Mouse (Mus musculus) embryonic stem cell, embryonic (primary cell): ENCODE measurements around the gene Med26.

ENCODE experiments used
- CTCF ChIA-PET, 4 experiments: fragments of 300-600 bp in 2 of 4; fragments of 350-600 bp in 2 of 4; sonication (Branson Sonifier 250); formaldehyde crosslinking; loops; one replicate each; lab custom pipeline; 2022; ENCODE audit warnings: inconsistent platforms in 2 of 4; lab: Charles Lee
- POLR2A ChIA-PET, 4 experiments: fragments of 300-600 bp in 2 of 4; fragments of 350-600 bp in 2 of 4; sonication (Branson Sonifier 250); formaldehyde crosslinking; loops; one replicate each; lab custom pipeline; 2022; ENCODE audit warnings: antibody characterized with exemption in 4 of 4, inconsistent platforms in 1 of 4; lab: Charles Lee

The Med26 gene

DNA sequence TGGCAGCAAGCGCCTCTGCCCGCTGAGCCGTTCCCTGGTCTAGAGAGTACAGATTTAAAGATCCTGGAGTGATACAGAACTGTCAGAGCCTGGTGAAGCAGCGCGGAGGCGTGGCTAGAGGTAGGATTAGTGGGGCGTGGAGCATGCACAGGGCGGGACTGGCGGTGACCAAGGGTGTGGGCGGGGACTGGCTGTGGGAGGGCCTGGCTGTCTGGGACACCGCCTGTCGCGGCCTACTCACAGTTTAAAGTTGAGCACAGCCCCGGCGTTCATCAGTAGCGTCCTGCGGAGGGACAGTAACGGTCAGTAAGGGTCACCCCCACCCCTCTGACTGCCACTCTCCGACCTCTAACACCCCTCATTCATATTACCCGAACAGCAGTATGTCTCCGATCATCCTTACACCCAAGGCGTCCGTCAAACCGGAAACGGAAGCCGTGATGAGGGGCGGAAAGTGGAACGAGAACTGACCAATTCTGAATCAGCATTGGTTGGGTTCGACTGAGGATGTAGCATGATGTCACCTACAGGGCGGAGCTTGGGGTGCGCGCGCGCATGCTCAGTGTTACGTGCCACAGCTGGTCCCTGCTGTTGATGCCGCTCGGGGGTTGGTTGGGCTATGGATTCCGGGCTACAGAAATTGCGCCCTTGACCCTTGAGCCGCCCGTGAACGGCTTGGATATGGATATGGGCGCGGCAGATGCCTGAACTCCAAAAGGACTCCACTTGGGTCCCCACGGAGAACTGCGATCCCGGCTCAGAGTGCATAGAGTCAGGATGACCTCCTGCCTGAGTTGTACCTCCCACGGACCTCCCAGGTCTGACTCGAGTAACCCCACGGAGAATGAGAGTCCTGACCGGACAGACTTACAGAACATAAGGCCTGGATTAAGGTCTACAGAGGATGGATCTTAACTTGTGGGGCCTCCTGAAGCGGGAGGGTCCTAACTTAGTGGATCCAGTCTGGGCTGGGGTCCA lies 22.9 kb upstream of the Med26 start, which contains the start of gene Smim7:
TSS of gene Smim7 (minus strand) at position 456 of the 978 bp plus-strand sequence.
- ChIA-PET CTCF (interaction anchor here in 2 of 4 experiments (0.6 to 2.0 kb wide), 5 partner anchors 32 to 347 kb away, joined by 3 to 6 read pairs (median 5); no protein-coding TSS in a partner anchor), POLR2A (interaction anchor here (0.6 to 2.8 kb wide), 46 partner anchors 7 to 1001 kb away, joined by 3 to 27 read pairs (median 4); partner anchors contain the start of genes Med26 (in 2 of the 4), Ap1m1 (in 1 of the 4), Cherp (in 1 of the 4) and Klf2 (in 1 of the 4))

DNA sequence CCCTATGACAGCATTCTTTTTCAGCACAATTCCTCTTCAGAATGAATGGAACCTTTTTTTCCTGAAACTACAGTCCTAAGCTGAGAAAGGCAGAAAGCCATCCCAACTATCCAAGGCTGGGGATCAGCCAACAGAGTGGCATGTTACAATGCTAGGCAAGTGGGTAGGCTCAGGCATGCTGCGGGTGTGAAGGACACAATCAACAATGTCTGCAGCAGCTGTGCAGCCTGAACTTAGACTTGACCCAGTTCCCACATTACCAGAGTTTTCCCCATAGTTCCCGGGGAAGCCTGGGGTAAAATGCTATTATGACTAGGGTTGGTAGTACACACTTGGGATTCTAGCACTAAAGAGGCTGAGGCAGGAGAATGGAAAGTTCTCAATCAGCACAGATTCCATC lies 17.9 kb upstream of the Med26 start:
- POLR2A ChIA-PET = interaction anchor here in 2 of 4 experiments (0.8 to 2.1 kb wide), 5 partner anchors 13 to 58 kb away, joined by 3 to 10 read pairs (median 3); partner anchors contain the start of gene Med26 (in 1 of the 2)

DNA sequence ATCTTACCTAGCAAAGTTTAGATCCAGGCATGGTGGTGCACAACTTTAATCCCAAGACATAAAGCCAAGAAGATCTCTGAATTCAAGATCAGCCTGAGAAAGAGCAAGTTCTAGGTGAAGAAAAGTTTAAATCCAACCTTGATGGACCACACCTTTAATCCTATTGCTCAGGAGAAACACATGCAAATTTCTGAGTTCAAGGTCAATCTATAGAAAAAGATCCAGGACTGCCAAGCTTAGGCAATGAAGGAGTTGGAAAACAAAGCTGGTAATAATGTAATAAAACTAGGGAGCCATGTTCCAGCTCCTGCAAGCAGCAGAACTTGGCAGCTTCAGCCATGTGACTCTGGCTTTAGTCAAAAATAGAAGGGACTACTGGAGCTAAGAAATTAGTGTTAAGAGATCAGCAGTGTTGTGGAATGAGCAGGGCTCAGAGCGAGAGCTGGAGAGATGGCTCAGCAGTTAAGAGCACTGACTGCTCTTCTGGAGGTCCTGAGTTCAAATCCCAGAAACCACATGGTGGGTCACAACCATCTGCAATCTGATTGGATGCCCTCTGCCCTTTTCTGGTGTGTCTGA lies 13.1 kb upstream of the Med26 start:
- POLR2A ChIA-PET = interaction anchor here (0.5 to 4.4 kb wide), 27 partner anchors 8 to 306 kb away, joined by 3 to 23 read pairs (median 4); partner anchors contain the start of genes Klf2 (in 3 of the 4), Smim7 (in 3 of the 4), Med26 (in 2 of the 4) and Tmem38a (in 1 of the 4)

More for the DNA sequence above, 17.9 kb upstream of the Med26 start:
- CTCF ChIA-PET = interaction anchor here in 1 of 4 experiments (0.6 kb wide), 1 partner anchor 94 kb away, joined by 10 read pairs; no protein-coding TSS in a partner anchor

DNA sequence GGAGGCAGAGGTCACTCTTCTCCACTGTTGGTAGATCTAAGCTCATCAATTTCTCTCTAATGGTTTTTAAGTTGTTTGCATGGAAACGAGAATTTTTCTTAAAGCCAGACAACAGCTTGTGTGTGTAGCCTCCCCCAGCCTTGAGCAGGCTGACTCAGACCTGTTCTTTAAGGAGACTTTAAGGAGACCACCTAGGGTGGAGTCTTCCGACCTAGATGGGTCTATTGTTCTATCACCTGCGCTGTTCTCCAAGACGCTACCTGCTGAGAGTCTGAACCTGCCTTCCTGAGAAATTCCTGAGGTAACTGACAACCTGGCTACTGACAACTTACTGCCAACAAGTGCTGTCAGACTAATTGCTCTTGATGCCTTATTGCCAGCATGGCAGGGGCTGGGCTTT lies 7.7 kb upstream of the Med26 start:
- CTCF ChIA-PET = interaction anchor here in 2 of 4 experiments (0.7 kb wide), 2 partner anchors 87 to 133 kb away, joined by 4 to 5 read pairs; no protein-coding TSS in a partner anchor
- POLR2A ChIA-PET = interaction anchor here in 3 of 4 experiments (0.6 to 1.7 kb wide), 20 partner anchors 8 to 287 kb away, joined by 3 to 27 read pairs (median 3); partner anchors contain the start of genes Klf2 (in 2 of the 3), Smim7 (in 2 of the 3) and Tmem38a (in 1 of the 3)

More for the DNA sequence above, 13.1 kb upstream of the Med26 start:
- CTCF ChIA-PET = interaction anchor here in 2 of 4 experiments (0.5 to 0.7 kb wide), 2 partner anchors 22 to 286 kb away, joined by 3 to 8 read pairs; no protein-coding TSS in a partner anchor

DNA sequence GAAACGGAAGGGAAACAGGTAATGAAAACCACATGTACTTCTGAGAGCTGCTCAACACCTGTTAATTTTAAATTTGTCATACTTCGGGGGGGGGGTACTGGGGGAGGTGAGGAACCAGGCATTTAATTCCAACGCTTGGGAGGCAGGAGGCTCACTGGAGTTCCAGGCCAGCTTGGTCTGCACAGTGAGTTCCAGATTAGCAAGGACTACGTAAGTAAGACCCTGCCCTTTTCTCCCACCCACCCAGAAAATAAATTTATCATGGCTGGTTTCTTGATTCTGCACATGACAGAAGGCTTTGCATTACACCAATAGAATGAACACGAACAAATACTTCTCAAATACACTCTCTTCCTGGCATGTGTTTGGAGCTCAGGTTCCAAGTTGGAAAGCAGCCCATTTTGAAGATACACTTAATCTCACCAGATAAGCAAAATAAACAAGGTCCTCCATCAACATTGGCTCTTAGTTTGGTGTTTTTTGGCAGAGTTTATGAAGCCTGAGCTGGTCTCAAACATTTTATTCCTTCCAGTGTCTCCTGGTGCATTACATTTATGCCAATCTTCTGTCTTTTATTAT lies 1.3 kb upstream of the Med26 start:
- CTCF ChIA-PET = interaction anchor here in 2 of 4 experiments (0.6 kb wide), 2 partner anchors 10 to 277 kb away, joined by 3 read pairs; no protein-coding TSS in a partner anchor
- POLR2A ChIA-PET = interaction anchor here (0.6 to 3.5 kb wide), 21 partner anchors 10 to 231 kb away, joined by 3 to 27 read pairs (median 4); partner anchors contain the start of genes Smim7 (in 2 of the 4), Tmem38a (in 2 of the 4) and Klf2 (in 1 of the 4)

DNA sequence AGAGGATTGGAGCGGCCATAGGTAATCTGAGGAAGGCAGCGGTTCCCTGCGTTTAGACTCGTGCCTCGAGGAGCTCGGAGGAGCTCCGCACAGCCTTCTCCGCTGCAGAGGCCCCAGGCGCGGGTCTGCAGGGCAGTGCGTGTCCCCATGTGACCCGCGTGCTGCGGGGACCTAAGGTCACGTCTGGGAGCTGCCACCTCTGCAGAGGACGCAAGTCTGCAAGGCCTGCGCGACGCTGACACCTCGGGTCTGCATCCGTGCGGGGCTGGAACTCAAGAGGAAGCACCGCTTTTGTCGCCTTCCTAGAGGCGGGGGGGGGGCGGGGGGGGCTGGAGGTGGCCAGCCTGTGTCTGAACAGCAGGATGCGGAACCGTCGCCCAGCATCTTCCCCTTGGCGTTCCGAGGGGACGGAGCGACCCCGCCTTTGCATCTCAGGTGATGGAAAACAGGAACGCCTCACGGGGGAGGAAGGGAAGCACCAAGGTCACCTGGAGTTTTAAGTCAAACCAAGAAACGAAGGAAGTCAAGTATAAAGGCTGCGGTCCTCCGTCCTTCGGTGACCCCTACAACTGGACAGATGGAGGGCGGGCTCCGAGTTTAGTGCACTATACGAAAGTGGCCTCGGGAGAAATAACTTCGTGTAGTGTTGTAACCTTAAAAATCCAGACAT lies 709 bp upstream of the Med26 start:
- ChIA-PET CTCF (interaction anchor here (0.5 to 2.1 kb wide), 6 partner anchors 10 to 978 kb away, joined by 3 to 17 read pairs (median 4); no protein-coding TSS in a partner anchor), POLR2A (interaction anchor here (0.6 to 3.5 kb wide), 52 partner anchors 10 to 426 kb away, joined by 3 to 27 read pairs (median 4); partner anchors contain the start of genes Klf2 (in 2 of the 4), Smim7 (in 2 of the 4), Tmem38a (in 2 of the 4) and Ap1m1 (in 1 of the 4))

DNA sequence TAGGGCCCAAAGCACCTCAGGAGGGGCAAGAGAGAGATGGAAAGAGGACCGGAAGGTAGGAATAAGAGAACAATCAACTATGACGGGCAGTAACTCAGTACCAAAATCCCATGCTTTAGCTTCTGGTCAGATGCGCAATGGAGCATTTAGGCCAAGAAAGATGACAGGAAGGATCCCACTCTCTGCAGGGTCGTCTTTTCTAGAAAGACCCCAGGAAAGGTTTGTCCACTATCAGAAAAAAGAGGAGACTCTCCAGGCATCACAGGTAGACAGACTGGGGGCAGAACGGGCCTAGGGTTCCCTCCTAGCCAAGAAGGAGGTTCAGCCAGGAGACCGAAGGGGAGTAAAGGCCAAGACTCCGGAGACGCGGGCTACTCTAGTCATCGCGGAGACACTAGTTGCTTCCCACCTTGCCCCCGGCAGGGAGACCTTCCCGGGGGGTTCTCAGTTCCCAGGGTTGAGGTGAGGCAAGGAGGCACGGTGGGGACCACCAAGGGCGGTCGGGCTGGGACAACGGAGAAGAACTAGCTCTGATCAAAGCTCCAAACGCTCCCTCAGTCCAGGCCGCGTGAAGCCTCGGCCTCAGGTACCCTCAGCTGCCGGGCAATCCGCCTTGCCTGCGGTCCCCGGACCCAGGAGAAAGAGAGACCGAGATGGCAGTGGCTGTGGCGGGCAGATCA lies 808 bp downstream of the Med26 start:
- POLR2A ChIA-PET = interaction anchor here in 3 of 4 experiments (0.5 to 3.5 kb wide), 44 partner anchors 8 to 882 kb away, joined by 3 to 27 read pairs (median 4); partner anchors contain the start of genes Smim7 (in 2 of the 3), Tmem38a (in 2 of the 3), Ap1m1 (in 1 of the 3) and Eps15l1 (in 1 of the 3)
- CTCF ChIA-PET = interaction anchor here in 2 of 4 experiments (0.5 to 2.1 kb wide), 5 partner anchors 8 to 307 kb away, joined by 3 to 17 read pairs (median 5); partner anchors contain the start of gene Ap1m1 (in 1 of the 2)

DNA sequence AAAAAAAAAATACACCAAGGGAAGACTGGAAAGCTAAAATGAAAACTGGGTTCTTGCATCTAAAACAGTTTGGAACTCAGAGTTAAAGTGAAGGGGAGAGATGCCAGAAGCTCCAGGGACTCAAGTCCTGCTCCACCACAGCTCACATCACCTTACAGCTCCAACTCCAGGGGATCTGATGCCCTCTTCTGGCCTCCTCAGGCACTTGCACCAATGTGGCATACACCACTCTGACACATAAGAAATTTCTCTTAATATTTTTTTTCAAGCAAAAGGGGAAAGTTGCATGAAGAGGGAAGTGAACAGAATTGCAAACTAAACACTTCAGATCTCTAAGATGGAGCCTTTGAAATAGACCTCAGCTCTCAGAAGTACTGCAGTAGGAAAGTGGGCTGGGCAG lies 8.8 kb downstream of the Med26 start:
- ChIA-PET CTCF (interaction anchor here (0.6 to 2.3 kb wide), 42 partner anchors 9 to 1156 kb away, joined by 3 to 17 read pairs (median 4); partner anchors contain the start of genes Med26 (in 2 of the 4) and Smim7 (in 1 of the 4)), POLR2A (interaction anchor here in 3 of 4 experiments (0.6 to 4.4 kb wide), 28 partner anchors 8 to 274 kb away, joined by 3 to 24 read pairs (median 4); partner anchors contain the start of genes Med26 (in 3 of the 3), Cherp (in 2 of the 3), 1700030K09Rik (in 1 of the 3) and Calr3 (in 1 of the 3))

DNA sequence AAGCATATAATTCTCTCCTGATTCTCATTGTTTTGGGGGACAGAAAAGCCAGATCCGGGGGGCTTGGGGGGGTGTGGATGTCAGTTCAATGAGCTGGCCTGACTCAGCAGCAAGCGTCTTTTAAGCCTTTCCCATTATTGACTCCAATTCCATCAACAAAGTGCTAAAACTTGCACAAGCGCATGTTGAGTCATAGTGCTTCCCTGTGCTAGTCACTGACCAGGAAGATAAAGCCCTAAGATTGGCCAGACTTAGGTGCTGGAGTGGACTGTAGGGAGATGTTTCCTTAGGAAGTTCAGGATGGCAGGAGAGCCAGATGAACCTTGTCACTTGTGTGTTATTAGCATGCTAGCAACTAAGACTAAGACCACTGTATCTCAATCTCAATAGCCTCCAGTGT lies 13.2 kb downstream of the Med26 start:
- POLR2A ChIA-PET = interaction anchor here in 2 of 4 experiments (0.6 to 1.8 kb wide), 3 partner anchors 14 to 139 kb away, joined by 4 to 5 read pairs (median 4); no protein-coding TSS in a partner anchor
- CTCF ChIA-PET = interaction anchor here in 2 of 4 experiments (0.6 to 1.2 kb wide), 2 partner anchors 54 to 112 kb away, joined by 3 read pairs; no protein-coding TSS in a partner anchor

DNA sequence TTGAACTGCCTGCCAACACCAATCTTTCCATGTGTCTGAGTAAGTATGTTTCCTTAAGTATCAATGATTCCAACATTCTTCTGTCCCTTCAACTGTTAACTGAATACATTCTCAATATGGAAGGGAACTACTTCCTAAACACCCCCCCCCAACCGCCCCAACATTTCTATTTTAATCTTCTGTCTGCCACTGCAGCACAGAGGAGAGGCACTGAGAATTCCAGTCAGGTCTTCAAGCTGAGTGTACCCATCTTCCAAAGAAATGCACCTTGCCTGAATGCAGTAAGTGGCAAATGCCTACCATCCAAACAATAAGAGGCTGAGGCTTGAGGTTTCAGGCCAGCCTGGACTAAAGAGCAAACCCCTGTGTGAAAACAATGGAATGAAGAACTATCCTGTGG lies 16.0 kb downstream of the Med26 start:
- ChIA-PET CTCF (interaction anchor here in 1 of 4 experiments (0.8 kb wide), 1 partner anchor 53 kb away, joined by 5 read pairs; no protein-coding TSS in a partner anchor), POLR2A (interaction anchor here in 2 of 4 experiments (0.6 to 1.7 kb wide), 4 partner anchors 10 to 25 kb away, joined by 3 read pairs; partner anchors contain the start of gene Med26 (in 1 of the 2))

DNA sequence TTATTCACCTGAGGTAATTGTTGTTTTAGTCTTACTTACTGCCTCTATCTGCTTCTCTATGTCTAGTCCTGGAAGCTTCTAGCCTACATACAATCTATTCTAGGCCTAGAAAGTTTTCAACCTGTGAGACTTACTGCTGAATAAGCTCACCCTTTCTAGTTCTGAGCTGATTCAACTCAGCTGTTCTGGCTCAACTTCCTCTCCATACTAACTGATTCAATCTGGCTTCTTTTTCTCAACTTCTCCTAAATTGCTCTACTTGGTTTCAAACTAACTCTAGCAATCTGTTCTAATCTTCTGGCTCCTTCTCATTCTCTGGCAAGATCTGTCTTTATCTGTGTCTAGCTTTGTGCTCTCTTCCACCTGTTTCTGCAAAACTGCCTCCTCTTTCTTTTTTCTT lies 26.2 kb downstream of the Med26 start:
- ChIA-PET CTCF (interaction anchor here in 2 of 4 experiments (0.6 to 0.8 kb wide), 2 partner anchors 17 to 305 kb away, joined by 5 to 10 read pairs; no protein-coding TSS in a partner anchor), POLR2A (interaction anchor here in 3 of 4 experiments (0.7 to 3.8 kb wide), 30 partner anchors 8 to 206 kb away, joined by 3 to 31 read pairs (median 4); partner anchors contain the start of genes Cherp (in 2 of the 3), Klf2 (in 1 of the 3), Med26 (in 1 of the 3) and Tmem38a (in 1 of the 3))

DNA sequence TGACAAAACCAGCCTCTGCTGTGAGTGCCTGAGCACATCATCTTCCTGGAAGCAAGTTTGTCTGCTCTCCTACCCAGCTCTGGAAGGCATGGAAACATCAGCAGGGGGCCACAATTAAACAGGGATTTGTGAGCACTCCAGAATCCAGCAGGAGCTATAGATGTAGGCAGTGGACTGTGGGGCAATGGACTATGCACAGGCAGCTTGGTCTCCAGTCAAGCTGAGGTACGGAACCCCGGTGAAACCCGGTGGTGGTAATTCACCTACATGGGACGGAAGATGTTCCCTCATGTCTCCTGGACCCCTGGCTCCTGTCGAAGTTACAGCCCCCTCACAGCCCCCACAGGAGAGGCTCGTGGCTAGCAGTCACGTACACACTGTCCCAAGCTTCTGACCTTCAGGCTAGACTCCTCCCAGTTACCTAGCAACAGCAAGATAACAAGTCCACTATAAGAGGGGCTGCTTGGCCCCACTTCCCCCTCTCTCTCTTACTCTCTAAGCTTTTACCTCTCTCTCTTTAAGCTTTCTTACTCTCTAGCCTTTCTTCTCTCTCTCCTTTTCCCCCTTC lies 30.6 kb downstream of the Med26 start:
- ChIA-PET CTCF (interaction anchor here in 3 of 4 experiments (0.6 to 2.1 kb wide), 4 partner anchors 10 to 260 kb away, joined by 3 to 9 read pairs (median 4); no protein-coding TSS in a partner anchor), POLR2A (interaction anchor here in 2 of 4 experiments (0.6 to 2.8 kb wide), 23 partner anchors 8 to 245 kb away, joined by 3 to 9 read pairs (median 4); partner anchors contain the start of genes Med26 (in 2 of the 2), 1700030K09Rik (in 1 of the 2), Calr3 (in 1 of the 2) and Slc35e1 (in 1 of the 2))

DNA sequence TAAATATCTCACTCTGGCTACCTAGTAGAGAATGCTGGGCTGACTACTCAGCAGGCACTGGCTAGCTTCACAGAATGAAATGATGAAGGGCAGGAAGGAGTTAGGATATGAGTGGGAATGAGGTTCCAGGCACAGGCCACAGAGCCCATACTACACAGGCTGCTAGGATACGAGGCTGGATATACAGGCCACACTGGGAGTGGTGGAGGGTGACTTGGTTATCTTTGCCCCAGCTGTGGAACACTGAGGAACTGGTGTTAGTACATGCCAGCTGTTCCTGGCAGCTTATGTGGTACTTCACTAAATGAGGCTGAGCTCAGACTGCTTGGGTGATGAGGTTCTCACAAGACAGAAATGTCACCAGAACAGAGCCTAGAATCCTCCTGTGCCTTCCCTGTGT lies 34.9 kb downstream of the Med26 start:
- ChIA-PET CTCF (interaction anchor here in 3 of 4 experiments (0.5 to 2.9 kb wide), 4 partner anchors 13 to 994 kb away, joined by 3 to 9 read pairs (median 4); no protein-coding TSS in a partner anchor), POLR2A (interaction anchor here (0.7 to 14.4 kb wide), 15 partner anchors 8 to 68 kb away, joined by 3 to 114 read pairs (median 5); partner anchors contain the start of genes Slc35e1 (in 2 of the 4) and Med26 (in 1 of the 4))

DNA sequence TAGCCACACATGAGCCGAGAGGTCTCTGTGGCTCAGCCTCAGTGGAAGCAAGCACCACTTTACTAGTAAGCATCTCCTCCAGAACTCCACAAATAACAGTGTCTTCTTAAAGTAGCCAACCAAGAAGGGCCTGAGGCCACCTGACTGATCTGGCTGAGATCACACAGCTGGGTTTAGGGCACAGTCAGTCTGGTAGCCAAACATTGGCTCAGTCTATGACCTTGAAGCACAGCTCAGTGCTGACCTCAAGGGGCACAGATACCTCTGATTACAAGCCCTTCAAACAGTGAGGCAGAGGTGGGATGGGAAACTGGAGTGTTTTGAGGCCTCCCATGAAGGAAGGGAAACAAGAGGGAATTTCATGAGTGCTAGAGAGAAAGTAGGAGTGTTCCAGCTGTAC lies 35.4 kb downstream of the Med26 start:
- CTCF ChIA-PET = interaction anchor here (0.5 to 2.9 kb wide), 8 partner anchors 14 to 994 kb away, joined by 3 to 9 read pairs (median 4); no protein-coding TSS in a partner anchor
- POLR2A ChIA-PET = interaction anchor here (0.7 to 14.4 kb wide), 16 partner anchors 9 to 68 kb away, joined by 3 to 114 read pairs (median 4); partner anchors contain the start of genes Slc35e1 (in 2 of the 4) and Med26 (in 1 of the 4)
